Mouse (Mus musculus) neural tube, embryonic 15.5 days (tissue): ENCODE data around the gene Ccnyl1. TPM values are rescaled to one million over a fixed set of nuclear protein-coding genes. Genes with fewer than 3 reads are reported as not detected.
"Not testable (repeated sequence)": the region's sequence is repeated elsewhere in the genome, so short reads cannot be mapped to it uniquely, and the experiment has no call there.

ENCODE experiments used
- ATAC-seq: fragments of 200-750 bp; cut with Nextera tagmentation; 2 replicates; pipeline ENCODE4 v1.8.0; 2017; ENCODE audit warnings: mild to moderate bottlenecking, moderate TSS enrichment, moderate library complexity; ENCODE audit not compliant: low FRiP score
- H3K27ac ChIP-seq: fragments of 300-500 bp; sonication (generic); replicated peaks from 2 replicates; pipeline ENCODE4 v1.5.1; 2015; ENCODE audit warnings: mild to moderate bottlenecking, inconsistent platforms
- H3K27me3 ChIP-seq: fragments of 300-500 bp; sonication (generic); replicated peaks from 2 replicates; pipeline ENCODE4 v1.6.1; 2015; ENCODE audit warnings: inconsistent platforms
- H3K36me3 ChIP-seq: fragments of 300-500 bp; sonication (generic); 2 replicates; pipeline ENCODE4 v1.6.1; 2015; ENCODE audit warnings: inconsistent platforms
- H3K4me1 ChIP-seq: fragments of 300-500 bp; sonication (generic); 2 replicates; pipeline ENCODE4 v1.6.1; 2015; ENCODE audit warnings: inconsistent platforms
- H3K4me2 ChIP-seq: fragments of 300-500 bp; sonication (generic); 2 replicates; pipeline ENCODE4 v1.6.1; 2015; ENCODE audit warnings: inconsistent platforms, mild to moderate bottlenecking, moderate library complexity
- H3K4me3 ChIP-seq: fragments of 300-500 bp; sonication (generic); replicated peaks from 2 replicates; pipeline ENCODE4 v1.5.1; 2015; ENCODE audit warnings: mild to moderate bottlenecking, inconsistent platforms
- H3K9ac ChIP-seq: fragments of 300-500 bp; sonication (generic); replicated peaks from 2 replicates; pipeline ENCODE4 v1.6.1; 2015; ENCODE audit warnings: mild to moderate bottlenecking, inconsistent platforms
- H3K9me3 ChIP-seq: fragments of 300-500 bp; sonication (generic); replicated peaks from 2 replicates; pipeline ENCODE4 v1.6.1; 2016; ENCODE audit warnings: inconsistent platforms
- WGBS: fragments of 180-500 bp; shearing (Covaris S2); methylation state at CpG from one replicate; pipeline ENCODE4 v1.1.7; 2015; ENCODE audit warnings: mixed read lengths; 5-methylcytosine and 5-hydroxymethylcytosine counted together
- polyA plus RNA-seq: library from polyadenylated mRNA; unstranded; fragments of >200 nt; fragmentation: Nextera tagmentation; extraction: Ambion mirVana; gene quantifications from 2 replicates; pipeline ENCODE4 v1.2.1, GENCODE M21; 2015

Ccnyl1 gene
- polyA plus RNA-seq: 3.7 and 3.9 TPM in 2 replicates

GRCm38 (mm10) chr1:64690213-64691013 lies at the start of gene Ccnyl1:
Ccnyl1 (plus strand) TSS chr1:64690455.
- Histone ChIP-seq H3K9ac (peak within 1 kb of the TSS; percentile 59), H3K36me3 (no peaks in the 10 kb centered on the region), H3K9me3 (no peaks in the 10 kb centered on the region), H3K4me3 (peak within 1 kb of the TSS; percentile 70), H3K4me1 (peaks cover 33% of the 10 kb centered on the region), H3K27ac (peak within 1 kb of the TSS; percentile 68), H3K27me3 (no peaks in the 10 kb centered on the region), H3K4me2 (peak within 1 kb of the TSS; percentile 94)
- under 1% methylated on average over 49 of the region's 71 CpGs for WGBS
- ATAC-seq: peak; percentile 100

DNA sequence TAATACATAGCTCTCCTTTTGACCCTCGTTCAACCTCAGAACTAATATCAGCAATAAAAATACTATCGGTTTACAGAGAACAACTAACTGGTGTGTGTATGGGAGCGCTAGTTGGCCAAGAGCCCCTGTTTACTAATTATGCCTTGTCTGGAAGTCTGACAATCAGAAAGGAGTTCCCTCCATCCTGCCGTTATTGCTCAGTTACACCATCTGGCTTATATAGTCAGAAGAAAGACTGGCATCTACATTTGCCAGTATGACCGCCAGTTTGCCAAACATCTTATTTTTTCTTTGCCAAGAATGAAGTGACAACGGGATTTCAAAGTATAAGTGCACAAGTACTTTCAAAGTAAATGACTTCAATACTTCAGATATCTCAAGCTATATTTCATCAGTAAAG lies 49.2 kb upstream of the Ccnyl1 start:
- Histone ChIP-seq H3K4me3 (no peak overlapping the region), H3K4me2 (no peak overlapping the region), H3K9ac (no peak overlapping the region), H3K27me3 (no peaks in the 10 kb centered on the region), H3K4me1 (no peaks in the 10 kb centered on the region), H3K9me3 (no peaks in the 10 kb centered on the region), H3K27ac (no peak overlapping the region), H3K36me3 (no peaks in the 10 kb centered on the region)
- WGBS: 91% methylated on average over 6 of the region's 6 CpGs
- no peak for ATAC-seq

DNA sequence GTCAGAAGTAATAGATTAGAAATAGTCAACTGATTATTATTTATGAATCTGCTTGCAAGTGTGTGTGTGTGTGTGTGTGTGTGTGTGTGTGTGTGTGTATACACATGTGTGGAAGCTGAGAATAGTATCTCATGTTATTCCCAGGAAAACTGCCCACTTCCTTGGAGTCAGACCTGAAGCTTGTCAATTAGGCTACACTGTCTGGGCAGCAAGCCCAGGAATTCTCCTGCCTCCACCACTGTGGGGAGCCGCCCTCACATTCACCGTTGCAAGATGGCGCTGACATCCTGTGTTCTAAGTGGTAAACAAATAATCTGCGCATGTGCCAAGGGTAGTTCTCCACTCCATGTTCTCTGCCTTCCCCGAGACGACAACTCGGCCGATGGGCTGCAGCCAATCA lies 47.7 kb upstream of the Ccnyl1 start:
- H3K9ac ChIP-seq, ATAC-seq, H3K27ac ChIP-seq, H3K36me3 ChIP-seq, H3K4me3 ChIP-seq, H3K27me3 ChIP-seq, H3K9me3 ChIP-seq, H3K4me2 ChIP-seq, H3K4me1 ChIP-seq: not testable (repeated sequence)
- WGBS: 89% methylated on average over 8 of the region's 8 CpGs

DNA sequence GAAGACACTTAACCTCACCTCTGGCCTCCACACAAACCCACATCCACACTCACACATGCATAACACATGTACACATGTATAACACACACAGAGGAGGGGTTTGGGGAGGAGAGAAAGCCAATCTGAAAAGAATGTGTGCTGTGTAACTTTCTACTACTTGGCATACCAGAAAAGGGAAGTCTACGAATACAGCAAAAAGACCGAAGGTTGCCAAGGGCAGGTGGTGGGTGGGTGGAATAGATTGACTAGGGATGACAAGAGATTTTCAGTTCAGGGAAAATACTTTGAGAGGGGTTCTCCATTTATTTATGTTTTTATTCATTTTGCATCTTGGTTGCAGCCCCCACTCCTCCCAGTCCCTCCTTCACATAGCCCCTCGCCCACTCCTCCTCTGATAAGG lies 45.7 kb upstream of the Ccnyl1 start:
- 96% methylated on average over 3 of the region's 3 CpGs for WGBS
- ATAC-seq: no peak
- Histone ChIP-seq H3K4me3 (no peak overlapping the region), H3K4me1 (no peaks in the 10 kb centered on the region), H3K9ac (no peak overlapping the region), H3K36me3 (no peaks in the 10 kb centered on the region), H3K27ac (no peak overlapping the region), H3K27me3 (no peaks in the 10 kb centered on the region), H3K4me2 (no peak overlapping the region), H3K9me3 (no peaks in the 10 kb centered on the region)

GRCm38 (mm10) chr1:64649362-64650124 lies 40.7 kb upstream of the Ccnyl1 start:
- Histone ChIP-seq H3K4me3 (no peak overlapping the region), H3K36me3 (no peaks in the 10 kb centered on the region), H3K4me1 (no peaks in the 10 kb centered on the region), H3K27ac (no peak overlapping the region), H3K9ac (no peak overlapping the region), H3K4me2 (no peak overlapping the region), H3K9me3 (no peaks in the 10 kb centered on the region), H3K27me3 (no peaks in the 10 kb centered on the region)
- WGBS: 74% methylated on average over 11 of the region's 11 CpGs
- ATAC-seq: no peak

GRCm38 (mm10) chr1:64653701-64654100 lies 36.6 kb upstream of the Ccnyl1 start:
- ATAC-seq: no peak
- Histone ChIP-seq H3K4me1 (no peaks in the 10 kb centered on the region; the same call in 1 of the 2 replicates), H3K4me2 (no peak overlapping the region), H3K9me3 (no peaks in the 10 kb centered on the region), H3K27me3 (no peaks in the 10 kb centered on the region), H3K4me3 (no peak overlapping the region), H3K27ac (no peak overlapping the region), H3K36me3 (no peaks in the 10 kb centered on the region), H3K9ac (no peak overlapping the region)
- 94% methylated on average over 6 of the region's 6 CpGs for WGBS

DNA sequence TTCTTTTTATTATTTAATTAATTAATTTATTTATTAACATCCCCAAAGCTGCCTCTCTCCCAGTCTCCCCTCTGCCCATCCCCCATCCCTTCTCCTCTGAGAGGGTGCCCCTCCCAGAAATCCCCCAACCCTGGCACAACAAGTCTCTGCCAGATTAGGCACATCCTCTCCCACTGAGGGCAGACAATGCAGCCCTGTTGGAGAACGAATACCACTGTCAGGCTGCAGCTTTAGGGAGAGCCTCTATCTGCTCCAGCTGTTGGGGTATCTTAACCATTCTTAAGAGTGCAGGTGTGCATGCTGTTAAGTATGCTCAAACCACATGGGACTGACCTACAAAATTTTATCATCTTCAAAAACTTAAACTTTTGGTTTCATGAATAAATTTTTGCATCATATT lies 34.8 kb upstream of the Ccnyl1 start:
- H3K36me3 ChIP-seq: no peaks in the 10 kb centered on the region
- no peak for ATAC-seq
- no peak overlapping the region for H3K4me2 ChIP-seq
- no peak overlapping the region for H3K9ac ChIP-seq
- no peak overlapping the region for H3K4me3 ChIP-seq
- H3K4me1 ChIP-seq: no peaks in the 10 kb centered on the region; the same call in 1 of the 2 replicates
- 0 out of 2 replicates have a peak overlapping the region, but pooled peaks have one; percentile 19 for H3K27ac ChIP-seq
- no peaks in the 10 kb centered on the region for H3K9me3 ChIP-seq
- no peaks in the 10 kb centered on the region for H3K27me3 ChIP-seq
- WGBS: 14% methylated on average over 1 of the region's 1 CpGs

DNA sequence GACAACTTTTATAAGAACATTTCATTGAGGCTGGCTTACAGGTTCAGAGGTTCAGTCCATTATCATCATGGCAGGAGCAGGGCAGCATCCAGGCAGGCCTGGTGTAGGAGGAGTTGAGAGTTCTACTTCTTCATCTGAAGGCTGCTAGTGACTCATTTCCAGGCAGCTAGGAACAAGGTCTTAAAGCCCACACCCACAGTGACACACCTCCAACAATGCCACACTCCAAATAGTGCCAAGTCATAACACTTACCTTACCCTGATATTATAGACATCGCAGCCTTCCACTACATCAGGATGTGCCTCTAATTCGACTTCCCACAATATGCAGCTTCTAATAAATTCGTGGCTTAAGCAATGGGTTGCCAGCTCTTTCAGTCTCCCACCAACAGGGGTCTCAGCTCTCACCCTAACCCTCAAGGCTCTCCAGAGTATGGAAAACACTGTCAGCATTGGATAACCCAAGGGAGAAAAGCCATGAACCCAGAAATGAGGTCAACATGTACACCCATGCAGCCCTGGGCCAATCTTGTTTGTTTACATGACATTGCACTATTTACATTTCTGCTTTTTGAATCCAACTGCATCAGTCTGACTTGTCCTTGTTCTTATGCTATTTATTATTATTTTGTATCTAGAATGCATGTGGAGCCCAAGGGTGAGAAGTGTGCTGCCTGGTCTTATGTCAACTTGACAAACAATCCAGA lies 33.7 kb upstream of the Ccnyl1 start:
- no peak for ATAC-seq

GRCm38 (mm10) chr1:64658876-64659275 lies 31.4 kb upstream of the Ccnyl1 start:
- H3K27me3 ChIP-seq: no peaks in the 10 kb centered on the region
- WGBS: 77% methylated on average over 7 of the region's 7 CpGs
- no peaks in the 10 kb centered on the region; the same call in 1 of the 2 replicates for H3K4me1 ChIP-seq
- H3K9ac ChIP-seq: no peak overlapping the region
- ATAC-seq: no peak
- H3K4me3 ChIP-seq: no peak overlapping the region
- H3K9me3 ChIP-seq: no peaks in the 10 kb centered on the region
- no peak overlapping the region for H3K4me2 ChIP-seq
- H3K36me3 ChIP-seq: no peaks in the 10 kb centered on the region
- no peak overlapping the region for H3K27ac ChIP-seq

More for the DNA sequence above, 33.7 kb upstream of the Ccnyl1 start:
- no peak overlapping the region for H3K9ac ChIP-seq
- H3K27me3 ChIP-seq: no peaks in the 10 kb centered on the region
- no peaks in the 10 kb centered on the region for H3K9me3 ChIP-seq
- WGBS: 83% methylated on average over 3 of the region's 3 CpGs
- H3K4me3 ChIP-seq: no peak overlapping the region
- H3K27ac ChIP-seq: no peak overlapping the region
- H3K4me1 ChIP-seq: no peaks in the 10 kb centered on the region; the same call in 1 of the 2 replicates
- H3K36me3 ChIP-seq: no peaks in the 10 kb centered on the region
- H3K4me2 ChIP-seq: no peak overlapping the region

DNA sequence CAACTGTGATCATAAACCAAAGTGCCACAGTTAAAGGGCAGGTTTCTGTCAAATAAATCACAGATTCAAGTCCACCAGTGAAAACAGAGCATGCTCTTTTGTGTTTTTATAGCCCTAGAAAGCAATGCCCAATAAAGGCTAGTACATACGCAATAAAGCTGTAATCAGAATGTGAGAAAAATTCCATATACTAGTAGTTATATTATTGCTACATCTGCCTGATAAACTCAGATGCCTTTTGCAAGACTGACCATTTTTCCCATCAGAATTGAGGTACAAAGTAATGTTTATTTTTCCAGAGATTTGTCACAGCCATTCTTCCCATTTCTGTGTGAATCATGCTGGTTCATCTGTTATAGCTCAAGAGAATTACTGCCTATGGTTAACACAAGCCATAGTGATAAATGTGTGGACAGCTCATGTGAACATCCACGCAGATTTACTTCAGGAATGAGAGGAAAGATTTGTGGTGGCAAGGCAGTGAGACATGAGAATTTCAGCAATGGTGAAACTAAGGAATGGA lies 23.1 kb upstream of the Ccnyl1 start:
- no peaks in the 10 kb centered on the region for H3K9me3 ChIP-seq
- WGBS: 39% methylated on average over 2 of the region's 2 CpGs
- H3K4me3 ChIP-seq: no peak overlapping the region
- no peaks in the 10 kb centered on the region for H3K4me1 ChIP-seq
- H3K27ac ChIP-seq: no peak overlapping the region
- no peak overlapping the region for H3K4me2 ChIP-seq
- H3K36me3 ChIP-seq: no peaks in the 10 kb centered on the region
- no peak overlapping the region for H3K9ac ChIP-seq
- ATAC-seq: no peak
- no peaks in the 10 kb centered on the region for H3K27me3 ChIP-seq

DNA sequence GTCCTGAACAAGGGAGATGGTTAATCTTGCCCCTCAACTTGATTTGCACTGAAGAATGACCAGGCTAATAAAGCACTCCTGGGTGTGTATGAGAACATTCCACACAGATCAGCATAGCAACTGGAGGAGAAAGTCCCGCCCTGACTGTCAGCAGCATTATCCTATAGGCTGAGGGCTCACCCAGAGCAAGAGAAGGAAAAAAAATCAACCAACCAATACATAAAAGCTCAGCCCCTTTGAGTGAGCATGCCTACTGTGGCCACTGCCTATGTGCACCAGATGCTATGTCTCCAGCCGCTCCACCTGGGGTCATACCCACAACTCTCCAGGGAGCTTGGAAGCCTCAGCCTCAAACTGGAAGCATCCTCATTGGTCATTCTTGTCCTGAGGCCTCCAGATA lies 20.8 kb upstream of the Ccnyl1 start:
- no peaks in the 10 kb centered on the region for H3K27me3 ChIP-seq
- no peak for ATAC-seq
- H3K4me2 ChIP-seq: no peak overlapping the region
- no peak overlapping the region for H3K9ac ChIP-seq
- H3K27ac ChIP-seq: no peak overlapping the region
- no peaks in the 10 kb centered on the region for H3K9me3 ChIP-seq
- H3K36me3 ChIP-seq: no peaks in the 10 kb centered on the region
- 75% methylated on average over 2 of the region's 2 CpGs for WGBS
- no peak overlapping the region for H3K4me3 ChIP-seq
- no peaks in the 10 kb centered on the region for H3K4me1 ChIP-seq
